Mouse (Mus musculus): ENCODE measurements around the gene Osbpl10.
"Not testable (repeated sequence)": the region's sequence is repeated elsewhere in the genome, so short reads cannot be mapped to it uniquely, and the experiment has no call there.

Osbpl10 gene

DNA sequence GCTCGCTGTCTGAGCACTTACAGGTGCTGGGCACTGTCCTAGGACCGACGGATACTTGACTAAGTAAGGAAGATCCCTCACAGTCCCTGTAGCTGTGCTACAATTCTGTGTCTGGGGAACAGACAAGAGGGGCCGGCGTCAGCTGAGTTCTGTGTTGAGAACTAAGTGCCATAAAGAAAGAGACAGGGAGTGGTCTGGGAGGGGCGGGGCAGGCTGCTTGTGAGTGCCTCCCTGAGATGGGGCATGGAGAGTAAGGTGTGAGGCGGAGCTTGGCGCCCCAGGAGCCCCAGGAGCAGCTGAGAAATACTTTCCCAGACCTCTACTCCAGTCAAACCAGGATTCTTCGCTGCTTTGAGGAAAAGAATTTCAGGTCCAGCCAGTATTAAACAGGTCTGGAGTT lies 239.6 kb downstream of the Osbpl10 start:
- DNase-seq (ENCODE audit: low spot score in 2 of 2) = no peak

DNA sequence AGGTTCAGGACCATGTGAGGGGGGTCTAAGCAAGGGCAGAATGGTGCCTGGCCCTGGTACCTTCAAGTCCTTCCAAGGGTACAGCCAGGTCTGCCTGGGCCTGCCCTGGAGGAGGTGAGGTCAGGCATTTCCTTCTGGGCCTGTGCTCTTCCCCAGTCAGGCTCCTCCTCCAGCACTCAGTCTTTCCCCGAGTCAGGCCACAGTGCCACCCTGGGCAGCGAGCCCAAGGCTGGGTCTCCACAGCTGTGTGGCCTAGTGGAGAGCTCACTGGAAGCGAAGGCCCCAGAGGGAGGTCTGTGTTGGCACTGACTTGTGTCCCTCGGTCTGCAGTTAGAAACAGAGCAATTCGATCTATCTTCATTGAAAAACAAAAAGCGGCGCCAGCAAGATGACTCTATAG lies 242.1 kb downstream of the Osbpl10 start:
- no peak for DNase-seq (ENCODE audit: low spot score in 2 of 2)

DNA sequence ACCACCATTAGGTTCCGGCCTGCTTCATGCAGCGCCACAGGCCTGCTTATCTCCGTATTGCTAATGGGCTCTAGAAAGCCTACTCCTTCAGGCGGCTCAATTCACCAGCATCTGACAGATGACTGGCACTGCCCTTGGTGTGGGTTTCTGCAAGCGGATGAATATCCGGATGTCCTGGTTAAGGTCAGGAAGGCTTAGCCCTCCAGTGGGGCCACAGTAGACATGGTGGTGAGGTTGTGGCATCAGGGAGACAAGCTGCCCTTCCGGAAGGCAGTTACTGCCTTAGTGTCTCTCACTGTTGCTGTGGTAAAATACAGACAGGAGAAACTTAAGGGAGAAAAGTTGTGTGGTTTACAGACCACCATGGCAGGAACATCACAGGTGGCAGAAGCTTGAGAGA lies 242.9 kb downstream of the Osbpl10 start:
- no peak for DNase-seq (ENCODE audit: low spot score in 2 of 2)

GRCm38 (mm10) chr9:115224744-115225354 lies 246.5 kb downstream of the Osbpl10 start:
- no peak for DNase-seq (ENCODE audit: low spot score in 2 of 2)

- DNase-seq (ENCODE audit: low spot score in 2 of 2) = no peak
Observed at GRCm38 (mm10) chr9:115229145-115229544, 250.8 kb downstream of the Osbpl10 start.

DNA sequence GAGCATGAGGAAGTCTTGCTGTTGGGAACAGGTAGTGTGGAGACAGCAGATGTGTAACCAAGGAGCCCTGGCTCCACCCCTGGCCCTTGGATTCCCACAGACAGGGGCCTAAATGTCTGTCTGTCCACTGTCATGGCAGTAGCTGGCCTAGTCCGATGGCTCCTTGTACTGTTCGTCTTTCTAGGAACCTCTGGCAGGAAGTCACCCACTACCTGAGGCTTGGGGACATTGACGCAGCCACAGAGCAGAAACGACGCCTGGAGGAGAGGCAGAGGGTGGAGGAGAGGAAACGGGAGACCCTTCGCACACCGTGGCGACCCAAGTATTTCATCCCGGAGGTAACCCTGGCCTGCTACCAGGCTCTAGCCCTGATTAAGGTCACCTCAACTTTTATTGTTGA lies 251.3 kb downstream of the Osbpl10 start:
- no peak for DNase-seq (ENCODE audit: low spot score in 2 of 2)

DNA sequence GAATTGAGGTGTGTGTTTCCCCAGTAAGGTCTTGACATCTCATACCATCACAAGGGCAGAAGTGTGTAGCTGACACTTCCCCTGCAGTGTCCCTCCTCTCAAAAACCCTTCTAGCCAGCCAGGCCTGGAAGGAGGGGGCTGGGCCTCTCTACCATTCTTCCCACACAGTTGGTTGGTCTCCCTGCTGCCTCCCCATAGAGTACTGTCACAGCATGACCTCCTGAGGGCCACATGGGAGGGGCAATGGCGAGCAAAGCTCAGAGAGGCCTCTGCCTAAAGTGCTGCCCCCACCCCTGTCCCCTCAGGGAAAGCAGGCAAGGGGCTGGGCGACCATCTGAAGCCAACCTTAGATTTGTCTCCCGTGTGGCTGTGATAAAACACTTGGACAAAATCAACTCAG lies 251.8 kb downstream of the Osbpl10 start:
- no peak for DNase-seq (ENCODE audit: low spot score in 2 of 2)

GRCm38 (mm10) chr9:115231476-115231875 lies 253.1 kb downstream of the Osbpl10 start:
- DNase-seq (ENCODE audit: low spot score in 2 of 2) = no peak

GRCm38 (mm10) chr9:115233721-115234120 lies 255.4 kb downstream of the Osbpl10 start:
- DNase-seq (ENCODE audit: low spot score in 2 of 2) = peak; percentile 46 to 50

- DNase-seq (ENCODE audit: low spot score in 2 of 2) = no peak
Observed at GRCm38 (mm10) chr9:115234561-115234960, 256.2 kb downstream of the Osbpl10 start.

GRCm38 (mm10) chr9:115236352-115236841 lies 258.0 kb downstream of the Osbpl10 start:
- DNase-seq (ENCODE audit: low spot score in 2 of 2) = no peak

DNA sequence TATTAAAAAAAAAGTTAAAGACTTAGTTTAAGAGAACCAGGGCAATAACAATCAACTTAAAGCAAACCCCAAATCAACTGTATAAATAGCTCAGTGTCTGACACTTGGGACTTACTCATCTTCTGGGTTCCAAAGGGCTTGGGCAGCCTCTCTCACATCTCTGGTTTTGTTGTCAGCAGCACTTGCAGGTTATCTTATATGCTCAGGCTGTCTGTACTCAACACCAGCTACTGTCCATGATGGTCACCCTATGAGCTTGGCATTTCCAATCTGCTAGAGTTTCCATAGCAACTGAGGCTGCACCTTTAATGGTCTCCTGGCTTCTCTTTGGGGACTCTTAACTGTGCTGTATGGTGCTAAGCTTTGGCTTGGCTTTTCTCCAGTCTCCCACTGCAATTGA lies 259.6 kb downstream of the Osbpl10 start:
- DNase-seq (ENCODE audit: low spot score in 2 of 2) = no peak

- no peak for DNase-seq (ENCODE audit: low spot score in 2 of 2)
Observed at GRCm38 (mm10) chr9:115239861-115240260, 261.5 kb downstream of the Osbpl10 start.

- no peak for DNase-seq (ENCODE audit: low spot score in 2 of 2)
Observed at GRCm38 (mm10) chr9:115243630-115244029, 265.3 kb downstream of the Osbpl10 start.

GRCm38 (mm10) chr9:115245092-115245491 lies 266.7 kb downstream of the Osbpl10 start:
- peak in 1 of 2 experiments; percentile 52 for DNase-seq (ENCODE audit: low spot score in 2 of 2)

- DNase-seq (ENCODE audit: low spot score in 2 of 2) = no peak
Observed at GRCm38 (mm10) chr9:115249145-115249544, 270.8 kb downstream of the Osbpl10 start.

GRCm38 (mm10) chr9:115257733-115258286 lies 279.4 kb downstream of the Osbpl10 start:
- no peak for DNase-seq (ENCODE audit: low spot score in 2 of 2)

GRCm38 (mm10) chr9:115259866-115260265 lies 281.5 kb downstream of the Osbpl10 start:
- no peak for DNase-seq (ENCODE audit: low spot score in 2 of 2)

DNA sequence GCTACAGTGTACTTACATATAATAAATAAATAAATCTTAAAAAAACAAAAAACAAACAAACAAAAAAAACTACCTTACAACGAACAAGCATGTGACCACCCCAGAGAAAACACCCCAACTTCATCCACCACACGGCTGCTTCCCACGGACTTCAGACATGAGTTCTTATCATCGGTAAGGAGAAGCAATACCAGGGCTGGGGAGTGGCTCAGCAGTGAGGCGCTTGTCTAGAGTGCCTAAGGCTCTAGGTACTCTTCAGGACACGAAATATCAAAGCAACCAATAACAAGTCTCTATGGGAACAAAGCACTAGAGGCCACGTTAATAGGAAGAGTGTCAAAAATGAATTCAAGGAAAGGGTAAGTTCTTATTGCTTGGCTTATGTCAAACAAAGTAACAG lies 282.1 kb downstream of the Osbpl10 start:
- DNase-seq (ENCODE audit: low spot score in 2 of 2) = no peak

- peak; percentile 61 to 68 for DNase-seq (ENCODE audit: low spot score in 2 of 2)
Observed at GRCm38 (mm10) chr9:115261456-115261855, 283.1 kb downstream of the Osbpl10 start.

- no peak for DNase-seq (ENCODE audit: low spot score in 2 of 2)
Observed at GRCm38 (mm10) chr9:115261896-115262295, 283.5 kb downstream of the Osbpl10 start.

DNA sequence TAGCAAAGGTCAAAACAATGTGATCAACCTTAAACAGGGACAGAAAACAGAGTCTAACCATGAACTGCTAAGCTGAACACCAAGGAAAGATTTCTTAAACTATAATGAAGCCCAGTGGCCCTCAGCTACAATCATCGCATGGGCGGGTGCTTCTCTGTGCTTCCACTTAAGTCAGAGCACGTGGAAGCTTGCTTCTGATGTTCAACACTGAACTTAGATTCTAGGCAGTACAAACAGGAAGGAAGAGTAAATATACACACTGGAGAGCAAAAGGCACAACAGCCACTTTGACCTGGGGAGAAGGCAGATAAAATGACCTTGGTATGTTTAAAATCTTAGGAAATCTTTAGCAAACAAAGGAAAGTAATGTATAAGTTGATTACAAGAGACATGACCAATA lies 293.2 kb downstream of the Osbpl10 start:
- no peak for DNase-seq (ENCODE audit: low spot score in 2 of 2)

GRCm38 (mm10) chr9:115272451-115272850 lies 294.1 kb downstream of the Osbpl10 start:
- DNase-seq (ENCODE audit: low spot score in 2 of 2) = not testable (repeated sequence)

Data from right cerebral cortex, adult 2 months (tissue).